Mouse (Mus musculus): ENCODE data around the gene Mrpl58.

The Mrpl58 gene

DNA sequence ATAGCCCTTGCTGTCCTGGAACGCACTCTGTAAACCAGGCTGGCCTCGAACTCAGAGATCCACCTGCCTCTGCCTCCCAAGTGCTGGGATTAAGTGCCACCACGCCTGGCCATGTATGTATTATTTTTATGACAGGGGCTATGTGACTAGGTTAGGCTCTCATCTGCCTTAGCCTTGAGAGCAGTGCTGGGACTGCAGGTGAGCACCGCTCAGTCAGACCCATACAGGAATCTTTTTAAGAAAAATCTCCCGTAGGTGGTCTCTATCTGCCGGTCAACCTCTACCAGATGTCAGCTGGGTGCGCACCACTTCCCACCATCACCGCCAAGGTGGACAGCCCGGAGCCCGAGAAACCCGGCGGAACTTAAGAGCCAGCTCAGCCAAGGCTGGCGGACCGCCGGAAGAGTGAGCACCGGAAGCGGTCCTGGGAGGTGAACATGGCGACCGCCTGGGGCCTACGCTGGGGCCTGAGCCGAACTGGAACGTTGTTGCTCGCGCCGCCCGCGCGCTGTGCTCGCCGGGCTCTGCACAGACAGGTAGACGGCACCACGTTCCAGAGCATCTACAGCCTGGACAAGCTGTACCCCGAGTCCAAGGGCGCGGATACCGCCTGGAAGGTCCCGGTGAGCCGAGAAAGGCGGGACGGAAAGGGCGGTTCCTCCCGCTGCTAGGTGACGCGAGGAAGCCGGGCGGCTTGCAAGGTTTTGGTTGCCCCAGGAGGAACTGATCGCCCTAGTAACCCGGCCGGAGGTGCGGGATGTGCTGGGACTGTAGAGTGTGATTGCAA lies at the start of gene Mrpl58:
TSS of gene Mrpl58 (plus strand) at position 415 of the 787 bp plus-strand sequence.
- peak; percentile 86 to 87 for DNase-seq (ENCODE audit: low spot score in 2 of 2)

DNA sequence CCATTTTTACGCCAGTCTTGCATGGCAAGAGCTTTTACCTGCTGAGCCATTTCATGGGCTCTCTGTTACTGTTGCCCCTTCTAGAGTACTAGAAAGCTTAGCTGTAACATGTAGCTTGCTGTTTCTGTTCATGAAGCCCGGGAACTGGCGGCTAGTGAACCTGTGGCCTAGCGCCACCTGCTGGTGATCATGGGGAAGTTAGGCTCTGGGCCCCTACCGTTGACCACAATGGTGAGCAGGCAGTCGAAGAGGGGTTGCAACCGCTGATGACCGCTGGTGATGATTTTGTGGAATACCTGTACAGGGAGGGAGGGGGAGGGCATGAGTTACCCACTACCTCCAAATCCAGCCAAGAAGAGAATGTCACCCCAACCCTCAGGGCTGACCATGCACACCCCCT lies 49.4 kb upstream of the Mrpl58 start:
- peak; percentile 39 to 73 for DNase-seq (ENCODE audit: low spot score in 2 of 2)

GRCm38 (mm10) chr11:115358468-115358867 lies 45.1 kb upstream of the Mrpl58 start:
- DNase-seq (ENCODE audit: low spot score in 2 of 2): peak; percentile 50 to 78

- DNase-seq (ENCODE audit: low spot score in 2 of 2): no peak
Measured at GRCm38 (mm10) chr11:115359293-115359692, 44.3 kb upstream of the Mrpl58 start.

DNA sequence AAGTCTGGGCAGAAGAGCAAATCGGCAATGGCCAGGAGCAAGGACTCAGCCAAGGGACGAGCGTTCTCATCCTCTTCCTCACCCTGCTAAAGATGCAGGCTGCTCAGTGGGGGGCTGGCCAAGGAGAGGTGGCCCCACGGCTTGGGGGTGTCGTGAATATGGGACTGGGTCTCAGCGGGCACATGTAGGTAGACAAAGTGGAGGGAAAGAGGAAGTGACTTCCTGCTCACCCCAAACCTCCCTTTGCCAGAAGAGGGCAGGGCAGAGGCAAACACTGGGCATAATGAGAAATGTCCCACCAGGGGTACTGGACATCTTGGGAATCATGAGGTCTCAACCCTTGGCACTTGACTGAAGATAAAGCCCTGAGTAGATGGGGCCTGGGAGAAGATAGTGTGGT lies 43.8 kb upstream of the Mrpl58 start:
- no peak for DNase-seq (ENCODE audit: low spot score in 2 of 2)

DNA sequence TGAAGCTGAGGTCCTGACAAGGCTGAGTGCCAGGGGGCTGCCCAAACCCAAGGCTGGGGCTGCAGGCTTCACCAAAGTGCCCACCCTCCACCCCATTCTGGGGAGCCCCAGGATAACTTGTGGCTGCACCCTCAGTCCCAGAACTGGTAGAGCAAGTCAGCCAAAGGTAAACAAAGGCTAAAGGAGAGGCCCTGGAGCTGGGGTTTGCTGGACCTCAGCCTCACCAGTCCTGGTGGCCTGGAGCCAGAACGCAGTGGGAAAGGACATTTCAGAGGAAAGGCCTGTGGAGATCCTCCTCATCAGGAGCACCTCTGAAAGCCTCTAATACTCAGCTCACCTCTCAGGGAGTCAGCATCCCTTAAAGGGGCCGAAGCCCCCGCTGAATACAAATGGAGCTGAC lies 39.4 kb upstream of the Mrpl58 start:
- DNase-seq (ENCODE audit: low spot score in 2 of 2): no peak

DNA sequence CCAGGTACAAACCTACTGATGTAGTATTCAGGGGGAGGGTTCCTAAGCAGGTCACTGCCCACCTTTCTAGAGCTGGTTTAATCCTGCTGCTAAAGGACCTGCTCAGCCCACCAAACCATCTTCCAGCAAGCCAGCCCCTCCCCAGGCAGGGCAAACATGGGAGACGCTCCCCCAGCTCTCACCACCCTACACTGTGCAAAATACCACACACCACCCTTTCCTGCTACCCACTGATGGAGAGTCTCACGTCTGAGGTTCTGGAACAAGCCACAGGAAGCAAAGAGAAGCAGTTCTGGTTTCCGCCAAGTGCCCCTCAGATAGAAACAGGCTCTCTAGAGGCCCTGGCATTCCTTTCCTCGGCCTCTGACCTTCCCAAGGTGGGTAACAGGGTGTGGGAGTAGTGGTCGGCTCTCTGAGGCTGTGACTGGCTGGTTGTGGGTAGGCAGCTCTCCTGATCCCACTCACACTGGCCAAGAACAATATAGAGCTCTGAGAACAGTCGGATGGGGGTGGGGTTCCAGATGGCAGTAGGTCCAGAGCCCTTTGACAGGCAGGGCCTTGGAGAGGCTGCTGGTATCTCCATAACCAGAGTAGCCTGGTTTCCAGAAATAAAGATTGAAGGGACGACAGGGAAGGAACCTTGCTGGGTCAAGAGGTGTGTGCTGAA lies 37.4 kb upstream of the Mrpl58 start:
- DNase-seq (ENCODE audit: low spot score in 2 of 2): no peak

GRCm38 (mm10) chr11:115366706-115367394 lies 36.7 kb upstream of the Mrpl58 start:
- no peak for DNase-seq (ENCODE audit: low spot score in 2 of 2)

DNA sequence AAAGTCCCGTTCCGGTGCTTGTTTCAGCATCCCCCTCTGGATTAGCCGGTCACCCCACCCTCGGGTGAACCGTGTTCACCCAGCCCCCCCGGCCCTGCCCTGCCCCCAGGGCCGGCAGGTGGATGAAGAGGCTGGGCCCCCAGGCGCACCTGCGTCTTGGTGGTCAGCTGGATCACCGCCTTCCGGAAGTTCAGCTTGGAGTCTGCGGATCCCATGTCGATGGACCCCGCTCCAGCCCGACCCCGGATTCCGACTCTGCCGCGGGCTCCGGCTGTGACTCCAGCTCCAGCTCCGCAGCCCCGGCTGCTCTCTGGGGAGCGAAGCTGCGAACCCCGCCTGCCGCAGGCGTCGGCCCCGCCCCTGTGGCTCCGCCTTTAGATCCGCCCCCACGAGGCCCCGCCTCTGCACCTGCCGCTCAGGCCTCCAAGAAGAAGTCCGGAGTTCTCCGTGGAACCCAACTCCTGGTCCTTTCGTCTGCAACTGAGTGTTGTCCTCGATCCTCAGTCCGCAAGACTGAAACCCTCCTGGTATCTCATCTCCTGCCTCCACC lies 36.1 kb upstream of the Mrpl58 start, which contains the start of gene Hid1:
TSS of gene Hid1 (minus strand) at position 362 of the 550 bp plus-strand sequence.
- DNase-seq (ENCODE audit: low spot score in 2 of 2): peak; percentile 46 to 77

DNA sequence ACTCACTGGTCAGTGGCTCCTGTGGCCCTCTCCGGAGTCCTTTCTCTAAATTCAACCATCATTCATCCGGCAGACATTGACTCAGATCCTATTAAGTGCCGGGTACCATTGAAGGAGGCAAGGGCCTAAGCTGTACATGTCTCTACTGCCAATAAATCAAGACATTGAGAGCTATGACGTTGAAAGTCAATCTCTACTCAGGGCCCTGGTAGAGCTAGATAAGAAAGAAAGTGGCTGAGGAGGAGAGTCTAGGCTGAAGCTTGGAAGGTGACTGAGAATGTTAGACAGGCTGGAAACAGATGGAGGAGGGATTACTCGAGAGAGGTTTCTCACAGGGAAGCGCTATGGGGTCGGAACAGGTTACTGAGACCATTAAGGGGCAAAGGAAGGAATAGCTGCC lies 33.2 kb upstream of the Mrpl58 start:
- DNase-seq (ENCODE audit: low spot score in 2 of 2): no peak

DNA sequence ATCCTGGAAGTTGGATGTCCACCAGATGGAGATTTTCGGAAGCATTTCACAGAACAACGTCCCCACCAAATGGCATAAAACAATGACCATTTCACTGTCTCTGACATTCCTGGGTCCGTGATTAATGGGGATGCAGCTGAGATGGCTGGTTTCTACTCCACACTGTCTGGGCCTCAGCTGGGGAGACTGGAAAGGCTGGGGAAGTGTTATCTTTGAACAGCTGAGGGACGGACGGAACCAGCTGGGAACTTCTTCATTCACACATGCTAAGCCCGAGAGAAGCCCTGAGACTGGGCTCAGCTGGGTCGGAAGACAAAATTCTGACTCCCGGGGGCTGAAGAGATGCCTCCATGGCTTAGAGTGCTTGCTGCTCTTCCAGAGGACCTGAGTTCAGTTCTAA lies 32.2 kb upstream of the Mrpl58 start:
- DNase-seq (ENCODE audit: low spot score in 2 of 2): no peak

DNA sequence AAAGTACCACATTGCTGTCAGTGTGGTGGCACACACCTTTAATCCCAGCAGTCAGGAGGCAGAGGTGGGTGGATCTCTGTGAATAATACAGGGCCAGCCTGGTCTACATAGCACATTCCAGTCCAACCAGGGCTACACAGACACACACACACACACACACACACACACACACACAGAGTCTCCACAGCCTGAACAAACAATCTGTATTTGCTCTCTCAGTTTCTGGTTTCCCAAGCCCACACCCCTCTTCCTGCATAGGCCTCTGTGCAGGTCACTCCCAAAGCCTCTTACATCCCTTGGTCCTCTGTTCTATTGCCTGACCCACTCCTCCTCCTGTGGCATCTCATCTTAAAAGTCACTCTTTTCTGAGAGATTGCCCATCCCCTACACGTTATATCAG lies 31.5 kb upstream of the Mrpl58 start:
- DNase-seq (ENCODE audit: low spot score in 2 of 2): no peak

DNA sequence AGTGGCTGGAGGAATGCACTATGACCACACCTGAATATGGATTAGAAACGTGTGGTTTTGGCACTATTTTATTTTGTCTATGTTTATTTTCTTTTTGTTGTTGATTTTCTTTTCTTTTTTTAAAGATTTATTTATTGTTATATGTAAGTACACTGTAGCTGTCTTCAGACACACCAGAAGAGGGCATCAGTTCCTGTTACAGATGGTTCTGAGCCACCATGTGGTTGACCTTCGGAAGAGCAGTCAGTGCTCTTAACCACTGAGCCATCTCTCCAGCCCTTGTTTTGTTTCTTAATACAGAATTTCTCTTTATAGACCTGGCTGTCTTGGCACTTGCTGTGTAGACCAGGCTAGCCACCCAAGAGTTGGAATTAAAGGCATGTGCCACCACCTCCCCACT lies 30.8 kb upstream of the Mrpl58 start:
- DNase-seq (ENCODE audit: low spot score in 2 of 2): no peak

DNA sequence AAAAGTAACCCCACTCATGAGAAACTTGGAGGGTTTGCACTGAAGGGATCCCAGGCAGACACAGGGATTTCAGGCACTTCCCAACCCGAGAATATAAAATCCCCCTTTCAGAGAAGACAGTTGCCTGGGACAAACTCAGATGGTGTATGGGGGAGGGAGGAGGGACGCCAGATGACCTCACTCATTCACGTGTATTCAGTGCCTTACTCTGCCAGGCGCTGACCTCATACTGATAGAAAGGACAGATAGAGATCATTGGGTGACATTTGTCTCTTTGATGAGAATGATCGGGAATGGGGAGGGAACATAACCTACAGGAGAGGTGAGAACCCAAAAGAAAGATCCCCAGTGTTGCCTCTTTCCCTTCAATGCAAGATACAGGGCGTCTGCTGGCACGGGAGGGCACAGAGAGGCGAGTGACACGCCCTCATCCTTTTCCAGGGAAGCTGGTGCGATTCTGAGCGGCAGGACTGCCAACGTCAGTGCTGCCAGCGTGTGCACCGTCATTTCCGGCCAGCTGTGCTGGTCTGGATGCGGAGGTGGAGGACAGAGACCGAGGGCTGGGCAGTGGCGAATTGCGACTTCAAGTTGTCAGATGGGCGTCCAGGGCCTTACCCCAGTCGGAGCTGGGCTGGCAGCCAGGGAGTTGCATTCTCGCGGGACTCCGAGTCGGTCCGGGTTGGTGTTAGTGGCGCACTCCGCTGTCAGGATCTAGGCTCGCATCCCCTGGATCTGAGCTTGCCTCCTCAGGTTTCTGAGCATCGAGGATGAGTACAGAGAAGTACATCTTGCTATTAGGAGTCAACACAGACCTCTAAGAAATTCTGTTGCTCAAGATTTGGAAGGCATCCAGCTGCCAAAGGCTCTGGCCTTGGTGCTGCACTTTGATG lies 29.5 kb upstream of the Mrpl58 start:
- DNase-seq (ENCODE audit: low spot score in 2 of 2): peak in 1 of 2 experiments; percentile 37

DNA sequence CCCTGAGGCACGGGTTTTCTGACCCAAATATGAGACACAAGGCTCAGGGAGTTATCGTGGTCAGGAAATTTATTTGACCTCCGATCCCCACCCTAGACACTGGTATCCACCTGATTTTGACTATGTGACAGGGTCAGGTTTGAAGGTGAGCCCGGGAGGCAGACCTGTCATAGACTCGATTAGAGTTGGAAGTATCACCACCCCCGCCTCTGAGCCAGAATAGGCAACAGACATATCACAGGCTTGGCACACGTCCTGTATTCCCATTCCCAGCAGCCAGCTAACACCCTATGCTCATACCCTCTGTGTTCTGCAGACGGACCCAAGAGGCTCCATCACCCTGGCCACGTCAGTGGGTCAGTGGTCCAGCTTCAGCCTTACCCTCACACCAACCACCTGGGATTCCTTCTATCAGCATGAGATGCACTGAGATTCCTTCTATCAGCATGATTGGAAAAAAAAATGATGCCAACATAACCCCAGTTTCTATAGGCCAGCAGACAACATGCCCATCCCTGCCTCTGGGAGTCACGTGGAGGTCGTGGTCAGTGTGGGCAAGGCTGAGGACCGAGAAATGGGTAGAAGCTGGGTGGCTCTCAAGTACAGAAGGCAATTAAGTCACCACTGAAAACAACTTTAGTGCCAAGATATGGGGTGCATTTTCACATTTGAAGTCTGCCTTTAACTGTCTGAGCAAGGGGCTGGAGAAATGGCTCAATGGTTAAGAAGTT lies 28.7 kb upstream of the Mrpl58 start:
- DNase-seq (ENCODE audit: low spot score in 2 of 2): no peak

GRCm38 (mm10) chr11:115376722-115377121 lies 26.8 kb upstream of the Mrpl58 start:
- DNase-seq (ENCODE audit: low spot score in 2 of 2): no peak

GRCm38 (mm10) chr11:115377254-115377653 lies 26.3 kb upstream of the Mrpl58 start:
- no peak for DNase-seq (ENCODE audit: low spot score in 2 of 2)

GRCm38 (mm10) chr11:115377854-115378253 lies 25.7 kb upstream of the Mrpl58 start:
- DNase-seq (ENCODE audit: low spot score in 2 of 2): no peak

- DNase-seq (ENCODE audit: low spot score in 2 of 2): no peak
Measured at GRCm38 (mm10) chr11:115381276-115381675, 22.3 kb upstream of the Mrpl58 start.

DNA sequence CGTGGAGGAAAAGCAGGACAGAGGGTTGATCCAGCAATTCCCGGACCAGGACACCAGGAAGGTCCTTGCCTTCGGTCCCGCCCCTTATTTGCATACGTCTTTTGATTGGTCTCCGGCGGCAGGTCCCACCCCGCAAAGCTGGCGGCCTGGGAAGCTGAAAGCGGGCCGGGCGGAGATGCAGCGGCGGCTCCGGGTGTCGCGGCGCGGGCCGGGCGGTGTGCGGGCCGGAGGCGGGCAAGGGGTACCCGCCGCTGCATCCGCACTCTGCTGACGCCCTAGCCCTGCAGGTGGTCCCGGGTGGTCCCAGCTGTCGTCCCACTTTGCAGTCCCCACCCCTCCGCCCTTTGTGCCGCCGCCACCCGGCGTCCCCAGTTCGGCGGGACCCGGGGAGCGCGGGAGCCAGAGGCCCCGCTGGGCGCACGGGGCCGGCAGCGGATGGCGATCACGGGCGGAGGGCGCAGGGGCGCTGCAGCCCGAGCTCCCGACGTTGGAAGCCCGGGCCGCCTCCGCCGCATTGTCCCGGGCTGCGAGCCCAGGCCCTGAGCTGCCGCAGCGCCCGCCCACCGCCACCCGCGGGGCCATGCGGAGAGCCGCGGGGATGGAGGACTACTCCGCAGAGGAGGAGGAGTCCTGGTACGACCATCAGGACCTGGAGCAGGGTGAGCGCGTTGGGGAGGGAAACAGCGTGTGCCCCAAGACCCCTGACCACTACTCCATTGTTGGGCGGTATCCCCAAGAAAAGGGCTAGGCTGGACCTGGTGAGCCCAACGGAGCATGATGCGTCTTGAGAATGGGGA lies 21.6 kb upstream of the Mrpl58 start, which contains the start of gene Cdr2l:
TSS of gene Cdr2l (plus strand) at position 174 of the 797 bp plus-strand sequence.
- DNase-seq (ENCODE audit: low spot score in 2 of 2): peak in 1 of 2 experiments; percentile 50

Data from spleen, postnatal 10 days (tissue).